Mouse (Mus musculus) heart, adult 8-10 months (tissue): ENCODE measurements at regions not wholly inside any gene's neighbourhood (a gene's known extent, or its start where the extent isn't known, plus 50 kb on each side); places are given as distances from the start of the nearest gene placed in this dataset.

Experiments used
- DNase-seq: peaks from one replicate; pipeline ENCODE4 v3.0.0; 2022; ENCODE audit warnings: low spot score

GRCm38 (mm10) chr19:53476768-53477547, 52.0 kb upstream of the Dusp5 start:
- DNase-seq = no peak

DNA sequence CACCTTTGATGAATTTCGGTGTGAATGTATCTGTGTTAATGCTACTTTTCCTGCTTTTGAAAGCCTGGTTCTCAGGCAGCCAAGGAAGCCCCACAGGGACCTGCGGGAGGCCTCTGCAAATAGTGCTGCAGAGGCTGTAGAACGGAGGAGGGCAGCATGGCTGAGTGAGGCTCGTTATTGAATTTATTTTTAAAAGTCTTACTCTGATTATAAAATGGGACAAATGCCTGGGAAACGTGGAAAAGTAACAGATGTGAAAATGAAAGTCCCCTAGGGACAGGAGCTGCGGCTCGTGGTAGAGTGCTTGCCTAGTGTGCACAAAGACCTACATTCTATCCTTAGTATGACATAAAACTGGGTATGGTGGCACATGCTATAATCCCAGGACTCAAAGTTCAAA, 59.7 kb upstream of the Dusp5 start:
- DNase-seq = no peak

GRCm38 (mm10) chr19:53464681-53465080, 64.2 kb upstream of the Dusp5 start:
- DNase-seq = no peak

GRCm38 (mm10) chr19:53464135-53464534, 64.8 kb upstream of the Dusp5 start:
- DNase-seq = no peak

DNA sequence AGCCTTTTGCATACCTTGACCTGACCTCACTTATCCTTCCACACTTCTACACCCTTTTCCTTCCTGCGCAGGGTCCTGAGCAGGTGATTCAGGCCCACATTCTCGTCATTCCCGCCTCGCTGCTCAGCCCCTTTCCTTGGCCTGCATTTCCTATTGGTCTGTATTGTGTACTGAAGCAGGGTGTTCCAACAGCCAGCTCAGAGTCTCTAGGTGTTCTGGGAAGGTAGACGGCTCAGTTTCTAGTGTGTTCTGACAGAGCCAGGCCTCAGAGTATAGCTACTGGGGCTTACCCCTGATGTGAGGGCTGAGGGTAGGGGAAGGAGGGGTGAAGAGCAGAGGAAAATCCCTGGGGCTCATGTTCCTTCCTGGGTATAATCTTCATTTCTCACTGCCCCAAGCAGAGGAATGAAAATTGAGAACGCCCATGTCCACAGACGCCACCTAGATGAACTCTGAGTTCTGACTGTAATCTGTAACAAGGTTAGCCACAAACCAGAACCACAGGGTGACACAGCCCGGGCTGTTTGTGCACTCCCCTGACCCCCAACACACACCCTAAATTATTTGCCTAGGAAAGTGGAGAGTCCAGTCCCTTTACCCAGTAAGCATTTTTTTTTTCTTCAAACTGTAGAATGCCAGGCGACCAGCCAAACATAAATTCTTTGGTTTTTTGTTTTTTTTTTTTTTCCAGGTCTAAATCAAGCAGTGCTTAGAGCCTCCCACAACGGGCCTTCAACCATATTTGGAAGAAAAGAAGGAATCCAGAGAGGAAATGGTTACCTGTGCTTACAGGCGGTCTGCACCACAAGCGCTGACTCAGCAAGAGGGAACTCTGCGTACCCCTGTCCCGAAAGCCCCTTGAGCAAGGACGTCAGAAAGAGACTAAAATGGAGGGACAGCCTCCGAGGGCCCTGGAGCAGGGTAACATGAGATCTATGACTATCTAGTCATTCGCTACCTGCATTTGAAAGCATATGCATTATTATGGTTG, 67.6 kb upstream of the Dusp5 start:
- DNase-seq = no peak

GRCm38 (mm10) chr19:53460312-53461024, 68.4 kb upstream of the Dusp5 start:
- no peak for DNase-seq

DNA sequence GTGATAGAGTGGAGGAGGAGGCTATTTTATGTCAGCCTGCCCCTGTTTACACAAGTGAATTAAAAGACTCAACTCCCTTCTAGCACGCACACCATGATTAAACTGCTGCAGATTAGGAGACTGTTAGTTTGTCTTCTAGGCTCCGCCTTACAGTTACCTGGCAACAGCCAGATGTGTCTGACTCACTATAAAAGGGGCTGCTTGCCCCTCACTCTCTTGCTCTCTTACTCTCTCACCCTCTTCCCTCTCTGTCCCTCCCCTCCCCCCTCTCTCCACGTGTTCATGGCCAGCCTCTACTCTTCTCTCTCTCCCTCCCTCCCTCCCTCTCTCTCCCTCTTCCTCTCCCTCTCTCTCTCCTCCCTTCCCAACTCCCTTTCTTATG, 69.0 kb upstream of the Smndc1 start:
- DNase-seq = no peak

DNA sequence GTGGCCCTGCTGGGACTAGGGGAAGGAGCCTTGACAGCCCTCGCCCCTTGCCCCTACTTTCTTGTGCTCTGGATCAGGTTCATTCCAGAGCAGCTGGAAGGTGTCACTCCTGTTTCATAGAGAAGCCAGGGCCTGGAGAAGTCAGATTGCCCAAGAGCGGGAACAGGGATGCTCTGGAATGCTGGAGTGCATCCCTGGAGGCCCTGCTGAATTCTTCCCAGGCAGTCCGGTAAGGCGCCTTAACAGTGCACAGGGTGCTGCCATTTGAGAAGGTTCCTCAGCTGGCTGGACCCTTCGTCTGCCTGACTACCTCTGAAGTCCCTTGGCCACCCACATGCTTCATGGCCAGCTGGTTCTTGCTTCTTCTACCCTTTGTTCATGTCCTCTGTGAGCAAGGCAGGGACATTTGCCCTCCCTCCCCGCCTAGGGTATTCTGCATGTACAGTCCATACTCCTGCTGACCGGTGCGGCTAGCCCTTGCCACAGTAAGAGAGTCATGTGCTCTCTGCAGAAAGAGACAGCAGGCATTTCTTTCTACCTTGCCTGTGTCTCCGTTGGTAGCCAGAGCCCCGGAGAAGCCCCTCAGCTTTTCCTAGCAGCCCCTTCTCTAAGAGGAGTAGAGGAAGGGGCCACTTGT, 68.5 kb upstream of the Smndc1 start:
- DNase-seq = no peak

DNA sequence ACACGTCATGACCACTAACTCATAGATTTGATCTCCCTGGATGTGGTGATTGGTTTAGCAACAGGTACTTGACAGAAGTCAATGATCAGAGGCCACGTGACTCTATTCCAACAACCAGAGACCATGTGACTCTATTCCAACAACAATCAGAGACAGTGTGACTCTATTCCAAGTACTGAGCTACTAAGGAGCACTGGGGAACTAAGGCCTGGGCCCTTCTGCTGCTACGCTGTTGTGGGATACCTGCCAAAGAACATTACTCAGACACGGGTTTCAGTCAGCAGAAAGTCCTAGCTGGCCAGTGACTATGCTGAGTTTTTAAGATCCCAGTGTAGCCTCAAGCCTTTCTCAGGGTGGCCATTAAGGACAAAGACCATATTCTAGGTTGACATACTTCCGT, 66.3 kb upstream of the Smndc1 start:
- no peak for DNase-seq

DNA sequence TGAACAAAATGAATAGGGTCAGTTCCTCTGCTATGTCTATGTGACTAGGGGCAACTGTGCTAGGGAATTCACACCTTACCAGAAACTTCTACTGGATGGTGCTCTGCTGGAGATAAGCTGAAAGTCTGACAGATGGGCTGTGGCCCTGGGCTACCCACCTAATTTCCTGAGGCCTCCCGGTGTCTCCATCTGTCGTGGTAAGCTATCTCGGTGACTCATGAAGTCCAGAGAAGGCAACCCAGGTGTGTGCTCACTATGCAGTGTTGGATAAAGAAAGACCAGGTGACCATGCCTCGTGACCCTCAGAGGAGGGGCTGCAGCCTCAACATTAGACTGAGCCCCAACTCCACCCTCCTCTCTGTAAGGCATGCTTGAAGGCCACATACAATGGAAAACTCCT, 64.2 kb upstream of the Smndc1 start:
- no peak for DNase-seq

DNA sequence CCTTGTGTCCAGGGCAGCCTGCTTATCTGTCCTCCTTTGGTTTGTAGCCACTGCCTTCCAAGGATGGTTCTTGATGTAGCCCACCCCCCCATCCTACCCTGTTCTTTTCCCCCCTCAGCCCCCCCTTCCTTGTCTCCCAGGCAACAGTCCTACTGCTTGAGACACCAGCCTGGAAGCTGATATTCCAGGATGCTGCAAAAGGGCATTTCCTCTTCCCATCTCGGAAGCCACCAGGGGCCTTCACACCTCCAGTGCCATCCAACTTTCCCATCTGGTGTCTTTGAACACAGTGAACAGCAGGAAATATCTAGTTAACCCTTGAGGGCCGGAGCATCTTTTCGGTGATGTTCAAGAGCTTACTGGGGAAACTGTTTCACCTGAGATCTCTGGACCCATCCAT, 63.7 kb upstream of the Smndc1 start:
- DNase-seq = no peak

GRCm38 (mm10) chr19:53453317-53453947, 63.1 kb upstream of the Smndc1 start:
- no peak for DNase-seq

- peak; percentile 17 for DNase-seq
Measured at GRCm38 (mm10) chr19:53452360-53452759, 62.0 kb upstream of the Smndc1 start.

DNA sequence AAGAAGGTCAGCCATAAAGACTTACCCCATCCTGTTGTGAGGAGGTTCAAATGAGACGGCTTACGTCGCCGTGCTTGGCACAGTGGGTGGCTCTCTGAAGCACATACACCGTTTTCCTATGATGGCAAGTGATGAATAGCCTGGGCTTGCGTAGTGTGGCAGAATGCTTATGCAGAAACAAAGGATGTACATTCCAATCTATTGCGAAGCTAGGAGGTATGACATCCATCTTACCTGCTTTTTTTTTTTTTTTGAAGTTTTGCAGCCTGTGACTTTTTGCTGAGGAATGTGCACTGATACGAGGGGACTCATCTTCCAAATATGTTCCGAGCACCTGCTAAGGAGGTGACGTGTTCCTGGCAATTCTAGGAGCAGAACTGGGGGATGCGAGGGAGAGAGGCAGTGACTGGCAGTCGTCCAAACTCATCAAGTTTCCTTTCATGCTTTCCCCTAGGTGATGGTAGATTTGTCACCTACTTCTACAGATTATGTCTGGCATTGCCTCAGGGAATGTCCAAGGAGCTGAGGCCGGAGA, 61.1 kb upstream of the Smndc1 start:
- DNase-seq = no peak

DNA sequence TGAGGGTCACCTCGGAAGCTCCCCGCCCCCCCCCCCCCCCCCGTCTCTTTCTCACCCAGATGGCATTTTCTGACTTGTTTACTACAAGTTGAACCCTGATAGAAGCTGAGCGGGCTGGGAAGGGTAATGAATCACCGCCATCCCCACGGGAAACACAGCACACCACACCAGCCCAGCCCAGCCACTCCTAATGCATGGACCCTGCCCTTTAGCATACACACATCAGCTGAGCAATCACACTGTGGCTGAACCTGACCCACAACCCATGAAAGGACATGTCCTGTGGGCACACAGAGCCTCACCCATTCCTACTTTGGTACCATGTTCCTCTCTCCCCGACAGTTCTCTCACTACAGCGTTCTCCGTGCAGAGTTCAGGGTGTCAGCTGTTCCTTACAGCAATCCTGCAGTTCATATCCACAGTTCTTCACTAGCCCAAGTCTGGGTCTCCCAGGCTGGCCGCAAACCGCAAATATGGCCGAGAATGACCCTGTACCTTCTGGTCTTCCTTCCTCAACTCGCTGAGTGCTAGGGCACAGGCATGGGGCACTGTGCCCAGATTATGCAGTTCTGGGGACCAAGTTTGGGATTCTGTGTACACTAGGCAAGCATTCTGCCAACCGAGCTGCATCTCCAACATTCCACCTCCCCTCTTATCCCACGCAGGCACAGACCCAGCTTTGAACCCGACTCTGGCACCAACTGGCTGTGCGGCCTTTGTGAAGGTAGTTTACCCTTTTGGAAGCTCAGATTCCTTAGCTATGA, 60.4 kb upstream of the Smndc1 start:
- DNase-seq = no peak

DNA sequence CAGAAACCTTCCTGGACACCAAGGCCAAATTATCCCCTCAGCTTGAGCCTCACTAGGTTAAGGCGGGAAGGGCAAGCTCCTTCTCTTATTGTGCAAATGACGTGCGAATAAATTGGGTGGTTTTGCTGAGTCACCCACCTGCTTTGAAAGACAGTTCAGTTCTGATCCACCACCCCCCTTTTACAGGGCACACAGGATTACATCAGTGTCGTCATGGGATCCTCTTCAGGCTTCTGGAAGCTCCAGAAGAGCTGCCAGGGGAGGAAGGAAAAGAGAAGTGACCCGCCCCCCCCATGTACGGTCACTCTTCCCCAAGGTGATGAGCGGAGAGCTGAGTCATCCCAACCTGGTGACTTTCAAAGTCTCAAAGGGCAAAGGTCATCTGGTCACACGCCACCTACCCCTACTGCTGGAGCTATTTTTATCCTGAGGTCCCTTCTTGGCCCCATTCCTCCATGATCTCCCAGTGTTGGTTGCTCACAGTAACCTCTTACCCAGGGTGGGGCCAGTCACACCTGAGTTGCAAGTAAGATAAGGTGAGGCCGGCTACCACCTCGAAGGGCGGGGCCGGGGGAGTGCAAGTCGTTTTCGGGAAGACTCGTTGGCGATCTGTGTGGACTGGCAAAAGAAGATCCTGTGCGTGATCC, 58.9 kb upstream of the Smndc1 start:
- no peak for DNase-seq

DNA sequence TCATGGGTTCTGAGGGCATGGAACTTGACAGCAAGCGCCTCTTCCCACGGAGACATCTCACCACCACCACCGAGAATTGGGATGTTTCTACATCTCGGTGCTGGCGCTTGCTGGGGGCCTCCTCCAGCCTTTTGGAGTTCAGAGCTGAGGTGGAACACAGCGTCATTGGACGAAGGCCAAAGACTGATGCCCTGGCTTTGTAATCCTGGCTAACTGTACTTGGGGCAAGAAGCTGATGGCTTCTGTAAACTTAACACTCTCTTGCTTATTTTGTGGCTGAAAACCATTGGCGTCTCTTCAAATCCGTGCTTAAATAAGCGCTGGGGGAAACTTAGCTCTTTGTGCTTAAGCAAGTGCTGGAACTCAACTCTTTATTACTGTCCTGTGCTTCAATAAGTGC, 57.8 kb upstream of the Smndc1 start:
- no peak for DNase-seq

- no peak for DNase-seq
Measured at GRCm38 (mm10) chr19:53447754-53448153, 57.4 kb upstream of the Smndc1 start.

- no peak for DNase-seq
Measured at GRCm38 (mm10) chr19:53446216-53446615, 55.8 kb upstream of the Smndc1 start.

DNA sequence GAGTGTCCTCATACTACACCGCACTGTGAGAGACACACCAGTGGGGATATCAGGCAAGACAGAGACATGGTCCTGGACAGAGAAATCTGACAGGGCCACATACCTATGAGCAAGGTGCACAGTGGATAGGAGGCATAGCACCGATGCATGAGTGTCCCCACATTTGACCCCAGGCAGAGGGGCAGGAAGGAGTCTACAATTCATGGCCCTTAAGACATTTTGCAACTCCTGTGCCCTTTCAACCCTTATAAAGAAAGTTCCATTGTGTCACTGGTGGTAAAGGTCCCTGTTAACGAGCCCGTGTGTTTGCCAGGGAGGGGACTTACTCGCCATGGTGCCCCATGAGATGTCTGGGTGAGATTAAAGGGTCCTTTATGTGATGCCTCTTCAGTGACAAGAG, 54.3 kb upstream of the Smndc1 start:
- DNase-seq = no peak
